Mouse (Mus musculus): ENCODE results near the gene Kcp. TPM values are rescaled to one million over a fixed set of nuclear protein-coding genes. Genes with fewer than 3 reads are reported as not detected.

Gene Kcp
- polyA plus RNA-seq, 1 experiment from 2014 or later, result 3.8 TPM

DNA sequence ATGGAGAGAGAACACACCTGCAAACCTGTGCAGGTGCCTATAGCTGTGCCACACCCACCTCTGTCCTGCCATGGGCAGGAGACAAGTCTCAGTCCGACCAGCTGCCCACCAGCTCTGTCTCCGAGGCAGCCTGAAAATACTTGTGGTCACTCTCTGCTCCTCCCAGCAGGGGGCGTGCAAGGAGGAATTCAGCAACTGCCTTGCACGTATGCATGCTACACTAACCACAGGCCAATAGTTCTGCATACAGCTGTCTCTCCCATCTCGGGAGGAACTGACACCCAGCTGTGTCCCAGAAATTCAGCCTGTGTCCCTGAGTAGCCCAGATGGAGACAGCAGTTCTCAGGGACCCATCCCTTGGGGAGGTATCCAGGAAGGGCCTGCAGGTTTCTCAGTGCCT is 9.4 kb upstream of the Kcp start:
- H3K4me3 ChIP-seq (ENCODE audit: low read depth, low read length), result no peak overlapping the region
- no peak overlapping the region for H3K4me2 ChIP-seq (replicated peaks; ENCODE audit: low read depth)
- ATAC-seq (ENCODE audit: low FRiP score, low TSS enrichment) (peak; percentile 47), DNase-seq (ENCODE audit: low spot score) (peak; percentile 75)
- H3K27ac ChIP-seq (replicated peaks), result no peak overlapping the region
- no peaks in the 10 kb centered on the region for H3K36me3 ChIP-seq (ENCODE audit: control insufficient read depth, insufficient read depth, low read length)
- TF ChIP-seq CTCF (IDR thresholded peaks at IDR 0.05; ENCODE audit: low read depth) (peak; percentile 90), EP300 (optimal IDR thresholded peaks at IDR 0.05) (no peak)
- no peak overlapping the region for H3K9ac ChIP-seq (ENCODE audit: low read length)
- H3K4me1 ChIP-seq (replicated peaks; ENCODE audit: control insufficient read depth, insufficient read depth), result no peaks in the 10 kb centered on the region
- no peaks in the 10 kb centered on the region for H3K27me3 ChIP-seq (ENCODE audit: control insufficient read depth, insufficient read depth, low read length)
- H3K9me3 ChIP-seq (ENCODE audit: control insufficient read depth, low read length), result no peaks in the 10 kb centered on the region
- WGBS, result 8% methylated on average over 5 of the region's 5 CpGs

DNA sequence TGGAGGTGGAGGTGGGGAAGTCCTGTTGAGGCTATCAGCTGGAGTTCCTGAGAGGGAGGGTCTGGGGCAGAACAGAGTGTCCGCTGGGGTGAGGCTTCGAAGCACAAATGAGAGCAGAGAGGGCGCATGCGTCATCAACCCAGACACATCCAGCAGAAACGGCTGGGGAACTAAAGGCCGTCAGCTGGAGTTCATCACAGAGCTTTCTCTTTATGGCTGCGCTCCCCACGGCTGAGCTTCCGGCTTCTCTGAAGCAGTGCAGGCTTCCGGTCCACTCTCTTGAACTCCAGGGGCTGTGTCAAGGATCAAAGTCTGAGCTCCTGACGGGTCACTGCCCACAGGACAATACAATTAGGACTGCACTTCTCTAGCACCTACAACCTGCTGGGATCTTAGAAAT is 5.5 kb upstream of the Kcp start:
- H3K4me3 ChIP-seq (ENCODE audit: low read depth, low read length), result no peak overlapping the region
- H3K9me3 ChIP-seq (ENCODE audit: control insufficient read depth, low read length), result no peaks in the 10 kb centered on the region
- H3K9ac ChIP-seq (ENCODE audit: low read length), result no peak overlapping the region
- H3K36me3 ChIP-seq (ENCODE audit: control insufficient read depth, insufficient read depth, low read length), result no peaks in the 10 kb centered on the region
- TF ChIP-seq CTCF (IDR thresholded peaks at IDR 0.05; ENCODE audit: low read depth) (no peak), EP300 (optimal IDR thresholded peaks at IDR 0.05) (no peak)
- DNase-seq (ENCODE audit: low spot score), result peak; percentile 61
- H3K4me1 ChIP-seq (replicated peaks; ENCODE audit: control insufficient read depth, insufficient read depth), result no peaks in the 10 kb centered on the region
- peak; percentile 83 for ATAC-seq (ENCODE audit: low FRiP score, low TSS enrichment)
- peak overlapping the region; percentile 38 for H3K4me2 ChIP-seq (replicated peaks; ENCODE audit: low read depth)
- H3K27ac ChIP-seq (replicated peaks), result peak overlapping the region; percentile 63; the same call in 1 of the 2 replicates
- no peaks in the 10 kb centered on the region for H3K27me3 ChIP-seq (ENCODE audit: control insufficient read depth, insufficient read depth, low read length)
- 4% methylated on average over 11 of the region's 11 CpGs for WGBS

DNA sequence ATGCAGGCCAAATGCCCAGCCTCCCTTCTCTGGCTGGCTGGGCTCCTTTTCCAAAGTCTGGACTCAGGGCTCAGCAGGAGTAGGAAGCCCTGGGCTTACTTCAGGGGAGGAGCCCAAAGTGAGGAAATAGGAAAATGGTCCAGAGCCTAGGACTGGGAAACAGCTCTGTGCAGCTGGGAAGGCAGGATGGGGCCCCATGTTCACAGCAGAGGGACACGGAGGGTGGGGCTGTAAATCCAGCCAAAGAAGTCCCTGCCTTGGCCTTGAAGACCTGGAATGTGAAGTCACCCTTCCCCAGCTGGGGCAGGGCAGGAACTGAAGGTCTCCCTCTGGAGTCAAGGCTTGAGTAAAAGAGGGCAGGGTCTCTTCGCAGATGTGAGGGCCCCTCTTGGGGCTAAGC is 1.3 kb upstream of the Kcp start:
- Histone ChIP-seq H3K4me3 (ENCODE audit: low read depth, low read length) (no peak overlapping the region), H3K27me3 (ENCODE audit: control insufficient read depth, insufficient read depth, low read length) (no peaks in the 10 kb centered on the region), H3K27ac (replicated peaks) (peak overlapping the region; percentile 18; the same call in 1 of the 2 replicates), H3K4me1 (replicated peaks; ENCODE audit: control insufficient read depth, insufficient read depth) (no peaks in the 10 kb centered on the region), H3K9me3 (ENCODE audit: control insufficient read depth, low read length) (no peaks in the 10 kb centered on the region), H3K9ac (ENCODE audit: low read length) (no peak overlapping the region), H3K36me3 (ENCODE audit: control insufficient read depth, insufficient read depth, low read length) (no peaks in the 10 kb centered on the region), H3K4me2 (replicated peaks; ENCODE audit: low read depth) (no peak overlapping the region)
- 46% methylated on average over 2 of the region's 2 CpGs for WGBS
- TF ChIP-seq CTCF (IDR thresholded peaks at IDR 0.05; ENCODE audit: low read depth), result no peak
- no peak for TF ChIP-seq EP300 (optimal IDR thresholded peaks at IDR 0.05)
- ATAC-seq (ENCODE audit: low FRiP score, low TSS enrichment) (no peak), DNase-seq (ENCODE audit: low spot score) (no peak)

DNA sequence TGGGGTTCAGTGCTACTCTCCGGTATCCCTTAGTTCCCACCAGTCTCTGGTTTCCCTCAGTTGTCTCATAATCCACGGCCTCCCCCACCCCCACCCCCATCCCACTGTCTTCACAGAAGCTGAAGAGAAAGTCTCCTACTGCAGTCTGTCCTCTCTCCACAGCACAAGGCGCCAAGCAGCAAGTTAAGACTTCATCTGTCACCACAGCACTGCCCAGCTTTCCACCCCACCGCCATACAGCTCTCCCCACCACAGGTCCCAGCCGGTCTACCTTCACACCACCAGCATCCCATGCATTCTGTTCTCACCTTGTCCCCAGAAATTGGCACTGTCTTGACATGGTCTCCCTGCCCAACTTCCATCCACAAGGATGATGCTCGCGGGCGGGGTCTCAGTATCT is 918 bp downstream of the Kcp start:
- WGBS, result 25% methylated on average over 8 of the region's 8 CpGs
- Histone ChIP-seq H3K9ac (ENCODE audit: low read length) (peak overlapping the region; percentile 55; the same call in 1 of the 2 replicates), H3K27ac (replicated peaks) (no peak overlapping the region), H3K4me1 (replicated peaks; ENCODE audit: control insufficient read depth, insufficient read depth) (no peaks in the 10 kb centered on the region), H3K36me3 (ENCODE audit: control insufficient read depth, insufficient read depth, low read length) (no peaks in the 10 kb centered on the region), H3K9me3 (ENCODE audit: control insufficient read depth, low read length) (no peaks in the 10 kb centered on the region), H3K4me3 (ENCODE audit: low read depth, low read length) (peak overlapping the region; percentile 54), H3K27me3 (ENCODE audit: control insufficient read depth, insufficient read depth, low read length) (no peaks in the 10 kb centered on the region), H3K4me2 (replicated peaks; ENCODE audit: low read depth) (peak overlapping the region; percentile 76)
- ATAC-seq (ENCODE audit: low FRiP score, low TSS enrichment) (no peak), DNase-seq (ENCODE audit: low spot score) (no peak)
- TF ChIP-seq CTCF (IDR thresholded peaks at IDR 0.05; ENCODE audit: low read depth) (no peak), EP300 (optimal IDR thresholded peaks at IDR 0.05) (no peak)

DNA sequence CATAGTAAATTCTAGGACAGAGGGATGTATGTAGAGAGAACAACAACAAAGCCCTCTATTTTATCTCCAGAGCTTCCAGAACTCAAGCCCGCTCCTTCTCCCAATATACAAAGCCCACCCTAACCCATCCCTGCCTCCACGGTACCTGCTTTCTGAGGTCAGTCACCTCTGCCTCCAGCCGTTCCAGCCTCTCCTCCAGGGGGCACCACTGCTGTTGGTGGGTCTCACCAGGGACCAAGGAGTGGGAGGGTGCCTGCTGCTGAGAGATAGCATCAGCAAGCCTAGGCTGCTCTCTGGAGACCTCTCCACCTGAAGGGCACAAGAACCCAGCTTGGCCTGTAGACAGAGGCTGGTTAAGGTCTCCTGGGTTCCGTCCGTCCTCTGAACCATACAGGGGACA is 2.3 kb downstream of the Kcp start:
- DNase-seq (ENCODE audit: low spot score), result no peak
- Histone ChIP-seq H3K27ac (replicated peaks) (no peak overlapping the region), H3K36me3 (ENCODE audit: control insufficient read depth, insufficient read depth, low read length) (no peaks in the 10 kb centered on the region), H3K4me2 (replicated peaks; ENCODE audit: low read depth) (no peak overlapping the region), H3K4me1 (replicated peaks; ENCODE audit: control insufficient read depth, insufficient read depth) (no peaks in the 10 kb centered on the region), H3K4me3 (ENCODE audit: low read depth, low read length) (no peak overlapping the region), H3K27me3 (ENCODE audit: control insufficient read depth, insufficient read depth, low read length) (no peaks in the 10 kb centered on the region), H3K9me3 (ENCODE audit: control insufficient read depth, low read length) (no peaks in the 10 kb centered on the region), H3K9ac (ENCODE audit: low read length) (no peak overlapping the region)
- TF ChIP-seq EP300 (optimal IDR thresholded peaks at IDR 0.05), result no peak
- TF ChIP-seq CTCF (IDR thresholded peaks at IDR 0.05; ENCODE audit: low read depth), result 0 out of 2 replicates have a peak, but pooled peaks have one; percentile 30
- 84% methylated on average over 5 of the region's 5 CpGs for WGBS
- no peak for ATAC-seq (ENCODE audit: low FRiP score, low TSS enrichment)

DNA sequence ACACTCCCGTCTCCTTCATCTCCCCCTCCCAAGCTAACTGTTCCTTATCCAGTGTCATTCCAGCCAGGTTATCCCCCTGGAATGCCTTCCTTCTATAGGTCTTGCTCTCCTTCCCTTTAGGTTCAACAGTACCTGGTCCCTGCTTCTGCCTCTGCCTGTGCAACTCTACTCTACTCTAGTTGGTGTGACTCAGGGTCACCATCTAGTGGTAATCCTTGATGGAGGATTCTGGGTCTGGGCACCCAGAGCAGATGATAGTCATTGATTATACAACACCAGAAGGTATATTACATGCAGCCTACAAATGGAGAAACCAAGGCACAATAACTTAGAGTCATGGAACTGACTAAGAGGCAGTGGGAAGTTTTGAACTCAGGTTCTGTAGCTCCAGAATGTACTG is 6.2 kb downstream of the Kcp start:
- Histone ChIP-seq H3K4me2 (replicated peaks; ENCODE audit: low read depth) (no peak overlapping the region), H3K36me3 (ENCODE audit: control insufficient read depth, insufficient read depth, low read length) (no peaks in the 10 kb centered on the region), H3K4me1 (replicated peaks; ENCODE audit: control insufficient read depth, insufficient read depth) (no peaks in the 10 kb centered on the region), H3K27ac (replicated peaks) (no peak overlapping the region), H3K4me3 (ENCODE audit: low read depth, low read length) (no peak overlapping the region), H3K27me3 (ENCODE audit: control insufficient read depth, insufficient read depth, low read length) (no peaks in the 10 kb centered on the region), H3K9ac (ENCODE audit: low read length) (no peak overlapping the region), H3K9me3 (ENCODE audit: control insufficient read depth, low read length) (no peaks in the 10 kb centered on the region)
- ATAC-seq (ENCODE audit: low FRiP score, low TSS enrichment) (no peak), DNase-seq (ENCODE audit: low spot score) (no peak)
- TF ChIP-seq EP300 (optimal IDR thresholded peaks at IDR 0.05) (no peak), CTCF (IDR thresholded peaks at IDR 0.05; ENCODE audit: low read depth) (peak; percentile 67)
- WGBS, result 94% methylated on average over 1 of the region's 1 CpGs
